Mouse (Mus musculus): Measurements from ENCODE around the gene 6430571L13Rik.

The 6430571L13Rik gene

GRCm38 (mm10) chr9:107384396-107384795, 44.0 kb downstream of the 6430571L13Rik start:
- WGBS: 59% methylated on average over 3 of the region's 3 CpGs

- WGBS: 80% methylated on average over 3 of the region's 3 CpGs
These were observed 46.3 kb downstream of the 6430571L13Rik start for GRCm38 (mm10) chr9:107386722-107387121.

GRCm38 (mm10) chr9:107387708-107388107, 47.3 kb downstream of the 6430571L13Rik start:
- 74% methylated on average over 3 of the region's 3 CpGs for WGBS

GRCm38 (mm10) chr9:107388263-107388662, 47.9 kb downstream of the 6430571L13Rik start:
- WGBS: 33% methylated on average over 2 of the region's 2 CpGs

GRCm38 (mm10) chr9:107396397-107396796, 56.0 kb downstream of the 6430571L13Rik start:
- WGBS: 53% methylated on average over 4 of the region's 4 CpGs

- WGBS: 44% methylated on average over 11 of the region's 11 CpGs
These were observed 58.6 kb downstream of the 6430571L13Rik start for GRCm38 (mm10) chr9:107398968-107399367.

GRCm38 (mm10) chr9:107399491-107399971, 59.1 kb downstream of the 6430571L13Rik start, which contains the start of gene Cacna2d2:
Gene Cacna2d2 (plus strand): TSS chr9:107399612.
- WGBS: 3% methylated on average over 46 of the region's 54 CpGs

GRCm38 (mm10) chr9:107400060-107400511, 59.7 kb downstream of the 6430571L13Rik start:
- WGBS: 2% methylated on average over 35 of the region's 45 CpGs

- 30% methylated on average over 13 of the region's 13 CpGs for WGBS
These were observed 60.4 kb downstream of the 6430571L13Rik start for GRCm38 (mm10) chr9:107400666-107401285.

Data from cerebral cortex, adult 2 months (tissue).